Mouse (Mus musculus): ENCODE data around the gene Psmd6. TPM values are rescaled to one million over a fixed set of nuclear protein-coding genes. Genes with fewer than 3 reads are reported as not detected.

Gene Psmd6
- polyA plus RNA-seq, 2 experiments = 44.4 to 126 TPM

GRCm38 (mm10) chr14:14063382-14063781 is 57.4 kb downstream of the Psmd6 start:
- Histone ChIP-seq H3K27ac (no peak overlapping the region), H3K9ac (replicated peaks) (no peak overlapping the region), H3K36me3 (replicated peaks; ENCODE audit: control insufficient read depth, insufficient read depth, low read depth) (no peaks in the 10 kb centered on the region), H3K4me2 (ENCODE audit: low read depth) (no peak overlapping the region), H3K4me3 (ENCODE audit: insufficient read depth in 1 of 2, low read depth in 2 of 2, low read length in 2 of 2) (no peak overlapping the region), H3K9me3 (ENCODE audit: control insufficient read depth, low read length) (no peaks in the 10 kb centered on the region), H3K27me3 (ENCODE audit: control insufficient read depth, insufficient read depth, low read length) (no peaks in the 10 kb centered on the region), H3K4me1 (replicated peaks; ENCODE audit: control insufficient read depth in 2 of 2, insufficient read depth in 2 of 2, low read length in 1 of 2) (peaks cover 4 to 20% of the 10 kb centered on the region in 2 experiments; a peak in 3 of 4 replicates)
- no peak for TF ChIP-seq CTCF (IDR thresholded peaks at IDR 0.05; ENCODE audit: low read depth)
- no peak for TF ChIP-seq EP300 (IDR thresholded peaks at IDR 0.05; ENCODE audit: low read depth)
- ATAC-seq (ENCODE audit: insufficient read depth) (no peak), DNase-seq (ENCODE audit: low read depth in 3 of 3, low spot score in 3 of 3) (no peak)
- WGBS (ENCODE audit: insufficient replicate concordance) = 58% methylated on average over 5 of the region's 5 CpGs

GRCm38 (mm10) chr14:14062531-14063245 is 58.1 kb downstream of the Psmd6 start:
- no peak overlapping the region for H3K4me3 ChIP-seq (ENCODE audit: insufficient read depth in 1 of 2, low read depth in 2 of 2, low read length in 2 of 2)
- DNase-seq (ENCODE audit: low read depth in 3 of 3, low spot score in 3 of 3) (no peak), ATAC-seq (ENCODE audit: insufficient read depth) (no peak)
- H3K9ac ChIP-seq (replicated peaks) = no peak overlapping the region
- no peak for TF ChIP-seq EP300 (IDR thresholded peaks at IDR 0.05; ENCODE audit: low read depth)
- H3K9me3 ChIP-seq (ENCODE audit: control insufficient read depth, low read length) = no peaks in the 10 kb centered on the region
- WGBS (ENCODE audit: insufficient replicate concordance) = 80% methylated on average over 11 of the region's 11 CpGs
- H3K4me1 ChIP-seq (replicated peaks; ENCODE audit: control insufficient read depth in 2 of 2, insufficient read depth in 2 of 2, low read length in 1 of 2) = peaks cover 4 to 15% of the 10 kb centered on the region in 2 experiments; a peak in 3 of 4 replicates
- H3K27me3 ChIP-seq (ENCODE audit: control insufficient read depth, insufficient read depth, low read length) = no peaks in the 10 kb centered on the region
- no peaks in the 10 kb centered on the region for H3K36me3 ChIP-seq (replicated peaks; ENCODE audit: control insufficient read depth, insufficient read depth, low read depth)
- no peak overlapping the region for H3K27ac ChIP-seq
- H3K4me2 ChIP-seq (ENCODE audit: low read depth) = no peak overlapping the region

Other genes with a start within 250 kb of the Psmd6 start
- gene Gm281, start 206.5 kb downstream of the Psmd6 start, polyA plus RNA-seq (2012; rRNA removed) = not detected in 2 replicates
- not detected in 2 replicates for gene Gm281, start 206.5 kb downstream of the Psmd6 start, polyA plus RNA-seq (2014; fragmentation: Nextera tagmentation; extraction: Ambion mirVana)
- gene Atxn7, start 159.5 kb downstream of the Psmd6 start, polyA plus RNA-seq (2012; rRNA removed) = 3.0 and 3.2 TPM in 2 replicates
- 1.1 and 1.5 TPM in 2 replicates for gene Atxn7, start 159.5 kb downstream of the Psmd6 start, polyA plus RNA-seq (2014; fragmentation: Nextera tagmentation; extraction: Ambion mirVana)
- gene Thoc7, start 159.1 kb downstream of the Psmd6 start, polyA plus RNA-seq (2012; rRNA removed) = 23.3 and 45.1 TPM in 2 replicates
- 93.6 and 98.9 TPM in 2 replicates for gene Thoc7, start 159.1 kb downstream of the Psmd6 start, polyA plus RNA-seq (2014; fragmentation: Nextera tagmentation; extraction: Ambion mirVana)
- gene Olfr720, start 65.9 kb upstream of the Psmd6 start, polyA plus RNA-seq (2012; rRNA removed) = not detected in 2 replicates
- gene Olfr720, start 65.9 kb upstream of the Psmd6 start, polyA plus RNA-seq (2014; fragmentation: Nextera tagmentation; extraction: Ambion mirVana) = not detected in 2 replicates
- not detected in 2 replicates for gene Olfr31, start 201.8 kb upstream of the Psmd6 start, polyA plus RNA-seq (2012; rRNA removed)
- gene Olfr31, start 201.8 kb upstream of the Psmd6 start, polyA plus RNA-seq (2014; fragmentation: Nextera tagmentation; extraction: Ambion mirVana) = not detected in 2 replicates
- 4.6 and 6.1 TPM in 2 replicates for gene Il3ra, start 225.3 kb upstream of the Psmd6 start, polyA plus RNA-seq (2012; rRNA removed)
- gene Il3ra, start 225.3 kb upstream of the Psmd6 start, polyA plus RNA-seq (2014; fragmentation: Nextera tagmentation; extraction: Ambion mirVana) = 1.7 and 2.3 TPM in 2 replicates